Mouse (Mus musculus): ENCODE data around the gene Shd.

The Shd gene

DNA sequence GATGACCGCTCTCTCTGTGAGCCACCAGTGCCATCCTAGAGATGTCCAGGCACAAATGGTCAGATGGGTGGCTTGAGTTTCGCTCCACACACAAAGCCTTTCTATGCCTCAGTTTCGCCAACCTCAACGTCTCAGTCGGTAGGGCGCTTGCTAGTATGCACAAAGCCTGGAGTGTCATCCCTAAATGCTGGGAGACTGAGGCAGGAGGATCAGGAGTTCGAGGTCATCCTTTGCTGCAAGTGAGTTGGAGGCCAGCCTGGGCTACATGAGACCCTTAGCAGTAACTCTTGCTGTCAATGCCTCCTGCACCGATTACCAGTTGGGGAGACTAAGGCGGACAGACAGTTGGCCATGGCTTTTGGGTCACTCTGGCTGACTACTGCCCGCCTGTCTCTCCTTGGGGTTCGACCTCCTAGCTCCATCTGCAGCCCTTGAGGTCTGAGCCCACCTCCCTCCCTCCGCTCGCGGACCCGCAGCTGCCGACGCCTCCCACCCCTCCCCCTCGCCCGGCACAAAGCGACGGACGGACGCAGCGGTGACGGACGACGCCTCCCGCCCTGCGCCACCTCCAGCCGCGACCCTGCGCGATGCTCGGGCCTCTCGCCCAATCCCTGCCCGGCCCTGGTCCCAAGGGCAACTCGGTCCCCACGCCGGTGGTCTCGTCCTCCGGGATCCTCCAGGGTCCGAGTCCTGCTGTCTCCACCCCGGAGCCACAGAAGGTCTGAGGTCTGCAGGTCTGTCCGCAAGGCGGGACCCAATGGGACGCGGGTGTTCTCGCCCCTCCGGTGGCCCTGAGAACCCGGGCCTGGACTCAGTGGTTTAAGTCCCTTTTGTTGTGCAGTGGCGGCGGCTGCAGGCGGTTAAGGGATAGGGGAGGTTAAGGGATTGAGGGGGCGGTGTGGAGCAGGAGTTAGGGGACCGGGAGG is at the start of gene Shd:
Gene Shd, plus strand, starts transcription at position 502 of the 926 bp plus-strand sequence.
- WGBS, result 8% methylated on average over 54 of the region's 55 CpGs

DNA sequence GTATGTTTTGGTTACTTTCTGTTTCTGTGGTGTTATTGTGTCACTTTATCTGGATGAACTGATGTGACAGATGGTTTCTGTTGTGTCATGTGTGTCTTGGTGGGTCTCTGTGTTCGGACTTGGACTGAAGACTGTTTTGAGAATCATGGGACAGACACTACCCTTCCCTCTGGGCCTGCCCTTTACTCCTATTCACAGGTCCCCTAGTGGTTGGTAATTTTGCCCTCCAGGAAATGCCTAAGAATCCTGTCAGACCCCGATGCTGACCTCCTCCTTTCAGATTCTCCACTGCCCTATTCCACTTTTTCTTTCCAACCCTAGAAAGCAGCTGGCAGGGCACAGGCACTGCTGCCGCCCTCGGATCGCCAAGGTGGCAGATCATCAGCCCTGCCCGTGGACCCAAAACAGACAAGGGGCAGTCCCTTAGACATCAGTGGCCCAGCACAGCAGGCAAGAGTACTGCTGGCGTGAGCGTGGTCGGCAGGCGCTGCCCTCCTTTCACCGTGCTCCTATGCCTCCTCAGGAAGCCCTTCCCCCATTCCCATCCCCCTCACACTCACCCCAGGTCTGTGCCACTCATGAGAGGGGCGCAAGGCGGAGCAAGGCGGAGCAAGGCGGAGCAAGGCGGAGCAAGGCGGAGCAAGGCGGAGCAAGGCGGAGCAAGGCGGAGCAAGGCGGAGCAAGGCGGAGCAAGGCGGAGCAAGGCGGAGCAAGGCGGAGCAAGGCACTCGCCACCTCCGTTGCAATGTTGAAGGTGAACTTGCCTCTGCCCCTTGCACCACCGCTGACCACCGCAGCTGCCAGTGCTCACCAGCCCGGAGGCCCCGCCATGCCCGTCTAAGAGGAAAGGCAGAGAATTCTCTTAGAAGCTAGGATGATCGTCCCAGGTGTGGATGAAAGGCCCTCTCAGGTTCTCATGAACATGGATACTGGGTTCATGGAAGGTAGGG is 38.4 kb upstream of the Shd start:
- 1% methylated on average over 33 of the region's 33 CpGs for WGBS

DNA sequence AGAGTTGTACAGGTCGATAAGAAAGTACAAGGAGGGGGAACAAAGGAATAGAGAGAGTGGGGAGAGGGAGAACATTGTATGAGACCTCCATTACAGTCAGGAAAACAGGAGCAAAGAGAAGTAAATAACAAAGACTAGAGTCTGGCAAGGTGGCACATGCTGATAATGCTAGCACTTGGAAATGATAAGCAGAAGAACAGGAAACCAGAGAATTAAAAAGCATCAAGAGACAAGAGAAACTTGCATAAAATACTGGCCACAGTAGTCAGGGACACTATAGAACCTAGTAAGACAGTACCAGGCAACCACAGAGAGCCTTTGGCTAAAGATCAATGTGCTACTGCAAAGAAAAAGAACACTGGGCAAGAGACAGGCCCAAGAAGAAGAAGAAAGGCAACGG is 37.6 kb upstream of the Shd start:
- WGBS, result 60% methylated on average over 2 of the region's 2 CpGs

DNA sequence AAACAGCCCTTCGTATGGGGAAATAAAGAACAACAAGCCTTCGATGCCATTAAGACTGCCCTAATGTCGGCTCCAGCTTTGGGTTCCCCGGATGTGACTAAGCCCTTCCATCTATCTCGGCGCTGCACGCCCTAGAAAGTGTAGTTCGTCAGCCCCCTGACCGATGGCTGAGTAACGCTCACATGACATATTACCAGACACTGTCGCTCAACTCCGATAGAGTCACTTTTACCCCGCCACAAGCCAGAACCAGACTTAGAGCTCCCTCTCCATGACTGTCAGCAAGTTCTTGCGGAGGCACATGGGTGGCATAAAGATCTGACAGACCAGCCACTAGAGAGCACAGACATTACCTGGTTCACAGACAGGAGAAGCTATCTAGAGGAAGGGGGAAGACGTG is 37.1 kb upstream of the Shd start:
- WGBS, result 98% methylated on average over 15 of the region's 15 CpGs

DNA sequence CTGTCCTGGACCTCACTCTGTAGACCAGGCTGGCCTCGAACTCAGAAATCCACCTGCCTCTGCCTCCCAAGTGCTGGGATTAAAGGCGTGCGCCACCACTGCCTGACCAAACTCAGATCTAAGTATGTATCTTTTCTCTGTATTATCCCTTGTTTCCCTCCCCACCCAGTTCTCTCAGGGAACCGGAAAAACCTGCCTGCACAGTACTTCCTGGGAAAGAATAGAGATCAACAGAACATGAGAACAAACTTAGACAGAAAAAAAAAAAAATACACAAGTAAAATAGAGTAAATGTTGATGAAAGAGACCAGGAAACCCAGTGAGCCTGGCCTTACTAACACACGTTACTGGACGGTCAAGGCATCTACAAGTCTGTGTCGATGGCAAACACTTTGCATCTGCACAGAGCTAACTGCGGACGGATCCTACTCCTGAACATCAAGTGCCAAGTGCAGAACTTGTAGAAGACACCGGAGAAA is 25.8 kb upstream of the Shd start:
- 23% methylated on average over 10 of the region's 10 CpGs for WGBS

DNA sequence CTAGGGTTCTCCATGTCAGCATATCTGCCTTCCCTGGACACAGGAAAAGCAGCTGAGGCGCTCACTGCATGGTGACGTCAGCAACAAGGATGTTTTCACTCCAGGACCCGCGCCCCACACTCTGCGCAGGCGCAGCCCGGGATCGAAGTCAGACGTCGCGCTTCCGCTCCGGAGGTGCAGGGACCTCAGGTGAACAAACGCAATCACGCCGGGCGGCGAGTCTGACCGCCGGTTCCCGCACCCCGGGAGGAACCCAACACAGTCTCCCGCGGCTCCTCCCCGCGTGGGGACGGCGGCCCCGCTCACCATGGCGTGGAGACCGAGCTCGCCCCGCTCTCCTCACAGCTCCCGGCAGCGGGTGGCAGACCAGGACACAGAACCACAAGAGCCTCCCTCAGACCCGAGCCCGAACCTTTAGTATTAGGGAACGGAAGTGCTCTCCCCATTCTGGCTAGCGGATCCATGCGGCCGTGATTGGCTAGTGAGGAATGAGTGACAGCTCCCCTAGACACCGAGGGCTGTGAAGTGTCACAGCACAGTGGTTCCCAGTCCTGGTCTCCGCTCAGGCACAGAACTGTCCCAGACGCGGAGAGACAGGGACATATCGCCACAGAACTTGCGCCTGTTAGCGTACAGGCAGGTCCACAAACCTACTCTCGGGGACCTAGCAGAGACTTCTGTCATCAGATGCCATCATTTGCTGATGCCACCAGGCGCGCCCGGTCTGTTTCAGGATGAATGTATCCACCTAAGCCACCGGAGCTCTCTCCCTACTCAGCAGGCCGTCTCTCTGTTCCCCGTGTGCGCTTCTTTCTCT is 25.2 kb upstream of the Shd start:
- WGBS, result under 1% methylated on average over 56 of the region's 56 CpGs

DNA sequence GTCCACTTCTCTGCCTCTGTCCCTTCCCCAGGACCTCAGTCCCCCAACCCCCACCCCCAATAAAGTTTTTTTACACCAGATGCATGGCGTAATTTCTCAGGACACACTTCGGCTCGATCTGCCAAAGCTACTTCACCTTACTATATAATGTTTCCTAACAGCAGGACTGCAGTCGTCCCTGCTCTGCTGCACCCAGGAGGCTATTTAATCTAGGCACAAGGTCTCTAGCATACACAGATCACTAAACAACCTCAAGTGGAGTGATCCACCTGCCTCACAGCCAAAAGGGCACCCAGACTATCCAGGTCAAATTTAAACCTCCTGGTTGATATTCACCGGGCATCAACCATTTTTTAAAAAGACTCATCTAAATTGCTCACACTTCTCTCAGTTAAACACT is 24.6 kb upstream of the Shd start:
- 17% methylated on average over 5 of the region's 5 CpGs for WGBS

DNA sequence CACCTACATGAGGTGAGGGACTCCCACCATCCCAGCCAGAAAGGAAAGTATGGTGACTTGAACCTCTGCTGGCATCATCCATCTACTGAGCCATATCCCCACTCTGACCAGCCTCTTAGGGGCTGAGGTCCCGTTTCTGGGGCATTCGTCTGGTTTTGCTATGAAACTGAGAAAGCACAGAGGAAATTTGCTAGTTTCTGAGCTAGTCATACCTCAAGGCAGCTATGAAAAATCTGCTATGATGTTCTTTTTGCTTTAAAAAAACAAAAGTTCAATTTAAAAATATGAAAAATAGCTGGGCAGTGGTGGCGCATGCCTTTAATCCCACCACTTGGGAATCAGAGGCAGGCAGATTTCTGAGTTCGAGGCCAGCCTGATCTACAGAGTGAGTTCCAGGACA is 21.6 kb upstream of the Shd start:
- 89% methylated on average over 4 of the region's 4 CpGs for whole genome bisulfite sequencing

DNA sequence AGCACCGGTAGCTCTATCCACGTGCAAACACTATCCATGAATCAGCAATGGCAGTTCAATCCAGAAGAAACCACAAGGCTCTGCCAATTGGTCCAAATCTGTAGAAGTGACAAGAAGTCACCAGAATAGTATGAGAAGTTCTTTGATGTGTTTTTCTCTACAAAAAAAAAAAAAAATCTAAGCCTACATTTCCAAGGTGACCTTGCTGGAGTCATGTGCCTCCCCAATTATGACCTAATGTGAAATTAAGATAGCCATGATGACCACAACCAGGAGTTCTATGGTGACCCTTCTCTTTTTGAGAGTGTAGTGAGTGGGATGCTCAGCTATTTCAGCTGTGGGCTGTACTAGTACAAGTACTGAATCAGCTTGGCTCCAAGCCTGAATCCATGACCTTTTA is 20.9 kb upstream of the Shd start, which contains the start of gene Zfp119b:
Gene Zfp119b, minus strand, starts transcription at position 101 of the 400 bp plus-strand sequence.
- WGBS, result 87% methylated on average over 2 of the region's 2 CpGs

DNA sequence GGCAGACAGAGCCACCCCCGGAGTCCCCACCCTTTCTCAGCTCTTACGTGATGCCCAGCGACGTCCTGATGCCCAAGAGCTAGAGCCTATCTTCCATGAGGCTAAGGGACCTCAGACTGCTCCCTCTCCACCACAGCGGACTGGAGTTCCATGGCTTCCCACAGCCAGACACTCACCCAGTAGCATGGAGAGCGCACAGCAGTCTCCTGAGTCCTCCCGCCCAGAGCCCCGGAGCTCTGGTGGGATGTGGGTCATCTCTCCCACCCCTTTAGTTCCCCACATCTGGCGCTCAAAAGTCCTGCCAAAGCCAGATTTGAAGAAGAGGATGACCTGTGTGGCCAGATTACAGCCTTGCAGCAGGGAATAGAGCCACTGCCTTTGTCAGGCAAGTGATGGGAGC is 19.7 kb upstream of the Shd start:
- WGBS, result 81% methylated on average over 9 of the region's 9 CpGs

DNA sequence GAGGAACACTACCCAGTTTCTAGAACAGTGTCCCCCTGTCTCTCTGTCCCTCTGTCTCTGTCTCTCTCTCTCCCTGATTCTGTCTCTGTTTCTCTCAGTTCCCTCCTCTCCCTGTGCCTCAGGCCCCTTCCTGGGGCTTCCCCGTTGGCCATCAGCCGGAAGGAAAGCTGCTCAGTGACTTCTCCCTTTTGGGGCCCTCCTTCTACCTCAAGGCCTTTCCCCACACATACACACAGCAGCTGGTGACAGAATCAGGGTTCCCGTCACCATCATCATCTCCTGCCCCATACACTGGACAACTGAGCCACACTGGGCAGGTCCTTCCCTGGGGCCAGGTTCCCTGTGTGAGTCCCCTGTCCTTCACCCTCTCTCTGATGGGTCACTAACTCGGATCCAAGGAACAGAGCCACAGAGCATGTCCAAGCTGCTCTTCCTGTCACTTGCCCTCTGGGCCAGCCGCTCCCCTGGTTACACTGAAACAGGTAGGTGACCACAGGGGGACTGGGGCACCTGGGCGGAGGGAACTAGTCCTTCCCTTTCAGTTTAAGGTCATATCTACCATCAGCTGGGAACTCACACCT is 17.7 kb upstream of the Shd start, which contains the start of gene Ebi3:
Gene Ebi3, plus strand, starts transcription at position 194 of the 581 bp plus-strand sequence.
- WGBS, result 86% methylated on average over 6 of the region's 6 CpGs

DNA sequence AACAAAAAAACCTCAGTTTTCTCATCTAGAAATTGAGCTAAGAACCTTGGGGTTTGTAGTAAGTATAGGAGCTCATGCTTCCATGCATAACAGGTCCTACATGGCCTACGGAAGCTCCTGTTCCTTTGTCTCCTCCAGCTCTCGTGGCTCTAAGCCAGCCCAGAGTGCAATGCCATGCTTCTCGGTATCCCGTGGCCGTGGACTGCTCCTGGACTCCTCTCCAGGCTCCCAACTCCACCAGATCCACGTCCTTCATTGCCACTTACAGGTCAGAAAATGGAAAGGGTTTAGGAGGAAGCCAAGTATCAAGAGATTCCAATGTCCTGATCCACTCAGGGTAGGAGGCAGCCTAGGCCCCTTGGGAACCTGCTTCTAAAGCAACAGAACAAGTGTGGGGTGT is 16.5 kb upstream of the Shd start:
- 77% methylated on average over 6 of the region's 6 CpGs for WGBS

DNA sequence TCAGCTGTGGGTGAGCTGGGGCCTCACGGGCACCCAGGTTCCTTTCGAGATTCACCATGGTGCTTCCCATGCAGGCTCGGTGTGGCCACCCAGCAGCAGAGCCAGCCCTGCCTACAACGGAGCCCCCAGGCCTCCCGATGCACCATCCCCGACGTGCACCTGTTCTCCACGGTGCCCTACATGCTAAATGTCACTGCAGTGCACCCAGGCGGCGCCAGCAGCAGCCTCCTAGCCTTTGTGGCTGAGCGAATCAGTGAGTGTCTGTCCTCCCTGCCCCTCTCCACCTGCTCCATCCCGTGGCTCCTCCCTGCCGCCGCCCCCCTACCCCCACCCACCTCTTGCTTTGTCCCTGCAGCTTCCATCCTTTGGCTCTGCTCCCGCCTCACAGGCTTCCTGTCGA is 16.0 kb upstream of the Shd start:
- 51% methylated on average over 16 of the region's 16 CpGs for WGBS

DNA sequence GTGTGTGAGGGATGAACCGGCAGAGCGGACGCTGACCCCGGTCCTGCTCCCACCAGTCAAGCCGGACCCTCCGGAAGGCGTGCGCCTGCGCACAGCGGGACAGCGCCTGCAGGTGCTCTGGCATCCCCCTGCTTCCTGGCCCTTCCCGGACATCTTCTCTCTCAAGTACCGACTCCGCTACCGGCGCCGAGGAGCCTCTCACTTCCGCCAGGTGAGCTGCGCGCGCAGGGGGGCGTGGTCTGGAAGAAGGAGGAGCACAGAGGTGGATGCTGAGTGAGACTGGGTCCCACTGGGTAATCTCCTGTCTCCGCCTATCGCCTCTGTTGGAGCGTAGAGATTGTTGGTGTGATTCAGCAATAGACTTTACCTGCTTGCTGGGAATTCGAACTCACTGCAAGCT is 14.1 kb upstream of the Shd start:
- WGBS, result 8% methylated on average over 26 of the region's 26 CpGs

DNA sequence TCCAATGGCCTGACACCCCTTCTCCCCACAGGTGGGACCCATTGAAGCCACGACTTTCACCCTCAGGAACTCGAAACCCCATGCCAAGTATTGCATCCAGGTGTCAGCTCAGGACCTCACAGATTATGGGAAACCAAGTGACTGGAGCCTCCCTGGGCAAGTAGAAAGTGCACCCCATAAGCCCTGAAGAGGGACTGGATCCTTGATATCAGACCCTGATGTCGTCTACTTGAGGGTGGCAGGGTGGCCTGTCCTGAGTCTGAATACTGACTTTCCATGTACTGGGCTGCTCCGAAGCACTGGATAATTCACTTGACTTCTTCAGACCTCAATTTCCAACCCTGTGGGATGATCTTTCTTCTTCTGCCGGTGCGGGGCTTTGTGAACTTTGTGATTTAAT is 13.7 kb upstream of the Shd start:
- WGBS, result 24% methylated on average over 6 of the region's 6 CpGs

DNA sequence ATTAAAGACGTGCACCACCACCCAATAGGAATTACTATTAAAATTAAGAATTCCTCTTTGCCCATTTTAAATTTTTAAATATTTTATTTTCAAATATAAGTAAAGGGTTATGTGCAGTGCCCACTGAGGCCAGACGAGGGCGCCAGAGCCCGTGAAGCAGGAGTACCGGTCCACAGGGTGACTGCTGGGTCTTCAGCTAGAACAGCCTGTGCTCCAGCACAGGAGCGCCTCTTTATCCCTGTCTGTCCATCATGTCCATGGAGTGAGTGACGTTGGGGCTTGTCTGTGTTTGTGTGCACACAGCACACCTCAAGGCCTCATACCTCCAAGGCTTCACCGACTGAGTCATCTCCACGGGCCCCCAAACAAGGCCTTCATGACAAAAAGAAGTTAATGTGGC is 13.1 kb upstream of the Shd start:
- WGBS, result 12% methylated on average over 9 of the region's 9 CpGs

DNA sequence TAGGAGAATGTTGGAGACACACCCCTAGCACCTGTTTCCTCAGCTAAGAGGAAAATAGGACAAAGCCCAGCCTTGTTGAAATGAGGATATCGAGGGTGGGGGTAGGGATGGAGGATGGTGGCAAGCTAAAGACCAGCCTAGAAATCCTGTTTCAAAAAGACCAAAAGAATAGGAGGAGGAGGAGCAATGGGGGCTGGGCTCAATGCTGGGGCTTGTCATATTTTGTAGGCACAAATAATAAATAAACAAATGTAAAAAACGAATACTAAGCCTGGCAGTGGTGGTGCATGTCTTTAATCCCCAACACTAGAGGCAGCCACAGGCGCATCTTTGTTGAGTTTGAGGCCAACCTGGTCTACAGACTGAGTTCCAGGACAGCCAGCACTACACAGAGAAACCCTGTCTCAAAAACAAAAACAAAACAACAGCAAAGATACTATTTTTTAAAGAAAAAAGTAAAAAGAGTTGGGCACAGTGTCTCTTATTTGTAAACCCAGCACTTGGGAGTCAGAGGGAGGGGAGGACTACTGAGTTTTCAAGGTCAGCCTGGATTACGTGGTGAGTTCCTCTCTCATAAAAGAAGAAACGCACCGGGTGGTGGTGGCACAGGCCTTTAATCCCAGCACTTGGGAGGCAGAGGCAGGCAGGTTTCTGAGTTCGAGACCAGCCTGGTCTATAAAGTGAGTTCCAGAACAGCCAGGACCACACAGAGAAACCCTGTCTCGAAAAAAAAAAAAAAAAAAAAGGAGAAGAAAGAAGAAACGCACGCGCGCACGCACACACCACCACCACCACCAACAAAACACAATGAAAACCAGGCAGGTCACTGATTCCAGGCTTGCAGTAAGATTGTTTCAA is 12.3 kb upstream of the Shd start:
- WGBS, result 78% methylated on average over 13 of the region's 13 CpGs

DNA sequence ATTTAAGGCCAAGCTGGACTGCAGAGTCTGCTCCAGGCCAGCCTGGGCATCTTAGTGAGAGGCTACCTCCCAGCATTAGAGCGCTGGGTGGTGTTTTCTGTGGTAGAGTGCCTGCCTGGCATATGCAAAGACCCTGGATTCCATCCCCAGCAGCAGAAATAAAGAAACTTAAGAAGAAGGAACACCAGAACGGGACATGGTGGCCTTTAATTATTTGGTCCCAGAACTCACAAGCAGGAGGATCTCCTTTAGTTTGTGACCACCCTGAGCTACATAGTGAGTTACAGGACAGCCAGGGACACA is 11.7 kb upstream of the Shd start:
- 26% methylated on average over 2 of the region's 2 CpGs for WGBS

DNA sequence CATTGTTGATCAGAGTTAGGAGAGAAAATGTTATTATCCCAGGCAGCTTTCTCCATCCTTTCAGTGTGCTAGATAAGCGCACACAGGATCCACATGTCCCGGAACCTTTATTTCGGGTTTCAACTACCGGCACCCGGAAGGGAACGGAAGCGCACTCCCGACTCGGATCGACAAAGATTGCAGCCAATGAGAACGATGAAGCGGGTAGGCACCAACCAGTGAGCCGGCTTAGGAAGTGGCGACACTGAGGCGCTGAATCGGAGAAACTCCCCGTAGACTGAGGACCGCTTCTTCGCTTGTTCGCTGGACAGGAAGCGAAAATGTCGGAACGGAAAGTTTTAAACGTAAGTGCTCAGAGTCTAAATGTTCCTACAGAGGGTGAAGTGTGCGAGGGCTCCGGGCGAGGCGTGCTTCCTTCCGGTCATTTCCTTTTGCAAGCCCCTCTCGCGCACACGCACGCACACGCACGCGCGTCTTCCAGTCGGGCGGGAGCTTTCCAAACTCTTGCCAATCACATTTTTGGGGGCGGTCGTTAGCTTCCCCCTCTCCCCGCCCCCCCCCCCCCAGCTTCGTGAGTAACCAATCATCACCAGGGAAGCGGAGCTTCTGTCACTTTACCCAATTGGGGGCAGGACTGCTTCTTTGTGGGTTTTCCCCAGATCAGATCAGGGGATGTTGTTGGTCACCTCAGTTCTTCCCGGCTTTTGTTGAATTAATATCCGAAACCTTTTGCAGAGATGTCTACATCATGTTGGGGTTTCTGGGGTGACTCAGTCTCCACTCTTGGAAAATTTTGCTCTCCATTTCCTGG is 11.1 kb upstream of the Shd start, which contains the start of gene Yju2:
Gene Yju2, plus strand, starts transcription at position 182 of the 811 bp plus-strand sequence.
- WGBS, result under 1% methylated on average over 46 of the region's 46 CpGs

All from cerebral cortex, adult 2 months (tissue).